Comparison of ENCODE assay signal across 7 mouse cellular contexts in genomic region chr7:139944291-139945240, GRCm38 (mm10). TPM values are rescaled to one million over a fixed set of nuclear protein-coding genes. Genes with fewer than 3 reads are reported as not detected.
DNase-seq lines count a peak whose midpoint lies in the region; ATAC-seq and TF ChIP-seq lines count a peak whose summit lies in the region.

No protein-coding gene starts in this region.

- H3K27ac ChIP-seq in testis, adult 2 months (ENCODE audit: control insufficient read depth, insufficient read depth, low read depth, low read length): no peak overlapping the region
- H3K27ac ChIP-seq in forebrain, embryonic 15.5 days (replicated peaks): no peak overlapping the region
- H3K27ac ChIP-seq in liver, embryonic 15.5 days (replicated peaks): no peak overlapping the region

- peak overlapping the region; percentile 52 for H3K4me2 ChIP-seq in forebrain, embryonic 15.5 days (replicated peaks)
- H3K4me2 ChIP-seq in liver, embryonic 15.5 days: peak overlapping the region; percentile 35

- no peaks in the 10 kb centered on the region for H3K9me3 ChIP-seq in forebrain, embryonic 15.5 days
- no peaks in the 10 kb centered on the region for H3K9me3 ChIP-seq in liver, embryonic 15.5 days (replicated peaks)

- WGBS in forebrain, embryonic 15.5 days: 3% methylated on average over 68 of the region's 68 CpGs
- WGBS in liver, embryonic 15.5 days (ENCODE audit: insufficient replicate concordance): 4% methylated on average over 68 of the region's 68 CpGs

- H3K4me1 ChIP-seq in testis, adult 2 months (ENCODE audit: control insufficient read depth, insufficient read depth, low read length): peaks cover 31% of the 10 kb centered on the region
- peaks cover 13% of the 10 kb centered on the region for H3K4me1 ChIP-seq in forebrain, embryonic 15.5 days
- peaks cover under 1% of the 10 kb centered on the region; the same call in 1 of the 2 replicates for H3K4me1 ChIP-seq in liver, embryonic 15.5 days (replicated peaks)

- H3K4me3 ChIP-seq in testis, adult 2 months (ENCODE audit: control insufficient read depth, low read depth, low read length): peak overlapping the region; percentile 50
- H3K4me3 ChIP-seq in forebrain, embryonic 15.5 days: peak overlapping the region; percentile 34
- peak overlapping the region; percentile 15; the same call in 1 of the 2 replicates for H3K4me3 ChIP-seq in liver, embryonic 15.5 days (replicated peaks)

- DNase-seq in testis, postnatal 10 days (ENCODE audit: low spot score): no peak
- no peak for DNase-seq in ovary, adult 18-20 months (ENCODE audit: low spot score)
- no peak for DNase-seq in frontal cortex, postnatal 14 days (ENCODE audit: low spot score in 2 of 2)
- DNase-seq in layer of hippocampus, adult 11-12 months (ENCODE audit: low spot score): no peak

- H3K9ac ChIP-seq in forebrain, embryonic 15.5 days (replicated peaks): 0 out of 2 replicates have a peak overlapping the region, but pooled peaks have one; percentile 10
- H3K9ac ChIP-seq in liver, embryonic 15.5 days: no peak overlapping the region

- ATAC-seq in forebrain, embryonic 15.5 days (replicated peaks): no peak
- ATAC-seq in liver, embryonic 15.5 days (ENCODE audit: insufficient read depth): no peak

- no peak for TF ChIP-seq CTCF in testis, adult 2 months (IDR thresholded peaks at IDR 0.05; ENCODE audit: control insufficient read depth, insufficient read depth, insufficient replicate concordance, low read depth, low read length)

- TF ChIP-seq POLR2A in testis, adult 2 months (IDR thresholded peaks at IDR 0.05; ENCODE audit: control insufficient read depth, low read depth, low read length): no peak

- H3K36me3 ChIP-seq in testis, adult 2 months (ENCODE audit: control insufficient read depth, insufficient read depth, low read length): no peaks in the 10 kb centered on the region
- H3K36me3 ChIP-seq in forebrain, embryonic 15.5 days: no peaks in the 10 kb centered on the region
- no peaks in the 10 kb centered on the region for H3K36me3 ChIP-seq in liver, embryonic 15.5 days (replicated peaks)

- peaks cover 7% of the 10 kb centered on the region; the same call in 1 of the 2 replicates for H3K27me3 ChIP-seq in testis, adult 2 months (ENCODE audit: control insufficient read depth, insufficient read depth, low read length)
- peaks cover 72% of the 10 kb centered on the region for H3K27me3 ChIP-seq in forebrain, embryonic 15.5 days
- peaks cover 91% of the 10 kb centered on the region for H3K27me3 ChIP-seq in liver, embryonic 15.5 days

RNA-seq across cellular contexts. Expression of gene Utf1, which starts 1.0 kb away (rescaled TPM):
- polyA plus RNA-seq in testis, adult 2 months (2012; rRNA removed): 1.5 and 2.1 TPM in 2 replicates
- polyA plus RNA-seq in forebrain, embryonic 15.5 days (2015; fragmentation: Nextera tagmentation; extraction: Ambion mirVana): not detected in 2 replicates
- polyA plus RNA-seq in liver, embryonic 15.5 days (2015; fragmentation: Nextera tagmentation; extraction: Ambion mirVana): not detected in 2 replicates

RNA-seq across cellular contexts. Expression of gene 6430531B16Rik, which starts 34.0 kb away (rescaled TPM):
- 108 and 114 TPM in 2 replicates for polyA plus RNA-seq in testis, adult 2 months (2012; rRNA removed)
- 0.64 and 0.99 TPM in 2 replicates for polyA plus RNA-seq in forebrain, embryonic 15.5 days (2015; fragmentation: Nextera tagmentation; extraction: Ambion mirVana)
- not detected in 2 replicates for polyA plus RNA-seq in liver, embryonic 15.5 days (2015; fragmentation: Nextera tagmentation; extraction: Ambion mirVana)

RNA-seq across cellular contexts. Expression of gene Adam8, which starts 47.8 kb away (rescaled TPM):
- 6.9 and 7.0 TPM in 2 replicates for polyA plus RNA-seq in testis, adult 2 months (2012; rRNA removed)
- polyA plus RNA-seq in forebrain, embryonic 15.5 days (2015; fragmentation: Nextera tagmentation; extraction: Ambion mirVana): 3.1 and 3.9 TPM in 2 replicates
- polyA plus RNA-seq in liver, embryonic 15.5 days (2015; fragmentation: Nextera tagmentation; extraction: Ambion mirVana): 1.1 and 1.3 TPM in 2 replicates

RNA-seq across cellular contexts. Expression of gene Kndc1, which starts 50.1 kb away (rescaled TPM):
- 3.6 and 3.9 TPM in 2 replicates for polyA plus RNA-seq in testis, adult 2 months (2012; rRNA removed)
- 4.9 and 5.1 TPM in 2 replicates for polyA plus RNA-seq in forebrain, embryonic 15.5 days (2015; fragmentation: Nextera tagmentation; extraction: Ambion mirVana)
- polyA plus RNA-seq in liver, embryonic 15.5 days (2015; fragmentation: Nextera tagmentation; extraction: Ambion mirVana): not detected in 2 replicates

Comparison
In these comparisons a context has a peak if more than half of its experiments do, and no peak if none do; other contexts are left out.
1. RNA of gene 6430531B16Rik, which starts 34.0 kb away (polyA plus RNA-seq): 108 to 114 TPM in testis, adult 2 months; 0.64 to 0.99 TPM in forebrain, embryonic 15.5 days and not detected in liver, embryonic 15.5 days; every median in the first group is over 10 times any median in the second.
2. Peak in every context shown above with its lines, with median percentiles within 50 percentile points of each other: H3K4me3 ChIP-seq.